Mouse (Mus musculus) spleen, adult 2 months (tissue): ENCODE results near the gene Crmp1.

Experiments
- CTCF ChIP-seq: fragments of 200-500 bp; IDR thresholded peaks from 2 replicates; pipeline ENCODE4 v1.5.1; 2011; ENCODE audit warnings: mild to moderate bottlenecking, inconsistent platforms; ENCODE audit not compliant: insufficient read depth, insufficient read length, insufficient replicate concordance; ENCODE audit errors: extremely low read depth
- POLR2A ChIP-seq: fragments of 200-500 bp; IDR thresholded peaks from 2 replicates; pipeline ENCODE4 v1.6.1; 2011; ENCODE audit warnings: low read depth, low read length, inconsistent platforms

GRCm38 (mm10) chr5:37202285-37202684 is 39.5 kb upstream of the Crmp1 start:
- TF ChIP-seq POLR2A = no peak
- no peak for TF ChIP-seq CTCF
